Mouse (Mus musculus): ENCODE data around the gene Pde11a.

DNA sequence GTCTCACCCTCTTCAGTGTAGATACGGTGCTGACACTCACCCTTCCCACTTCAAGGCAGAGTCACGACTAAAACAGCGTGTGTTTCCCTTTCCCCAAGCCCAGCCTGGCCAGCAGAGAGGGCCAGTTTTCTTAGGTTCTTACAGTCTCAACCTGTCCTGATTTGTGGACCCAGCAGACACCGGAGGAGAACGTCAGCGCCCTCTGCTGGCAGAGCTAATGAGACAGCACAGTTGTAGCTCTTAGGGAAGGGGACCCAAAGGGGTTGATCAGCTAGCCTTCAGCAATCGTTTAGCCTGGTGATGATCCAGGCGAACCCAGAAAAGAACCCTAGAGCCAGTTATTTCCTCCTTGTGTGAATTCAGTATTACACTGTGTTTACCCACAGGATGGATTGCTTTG is 337.2 kb downstream of the Pde11a start:
- peak; percentile 84; the same call in 1 of the 2 replicates for TF ChIP-seq CTCF (IDR thresholded peaks at IDR 0.05; ENCODE audit: extremely low read depth, insufficient read length, insufficient replicate concordance, low read depth, low read length)
- TF ChIP-seq POLR2A (IDR thresholded peaks at IDR 0.05; ENCODE audit: low read depth, low read length), result no peak

Measured in small intestine, adult 2 months (tissue).